Mouse (Mus musculus) liver, adult 2 months (tissue): ENCODE data around the gene Gzmk. TPM values are rescaled to one million over a fixed set of nuclear protein-coding genes. Genes with fewer than 3 reads are reported as not detected.

Source experiments
- DNase-seq: peaks from one replicate; pipeline ENCODE4 v3.0.0-alpha.2; 2011; ENCODE audit warnings: low read depth, low spot score; ENCODE audit errors: extremely low read depth
- H3K27ac ChIP-seq: fragments of 200-500 bp; replicated peaks from 2 replicates; pipeline ENCODE4 v1.5.1; 2012; ENCODE audit warnings: low read depth, mild to moderate bottlenecking, control low read depth, inconsistent platforms, low read length; ENCODE audit not compliant: insufficient read depth
- H3K27me3 ChIP-seq: fragments of 200-500 bp; 2 replicates; pipeline ENCODE4 v1.6.1; 2012; ENCODE audit warnings: mild to moderate bottlenecking, moderate library complexity, low read length, inconsistent platforms; ENCODE audit not compliant: control insufficient read depth, insufficient read depth
- H3K36me3 ChIP-seq: fragments of 200-500 bp; 2 replicates; pipeline ENCODE4 v1.6.1; 2012; ENCODE audit warnings: low read length, inconsistent platforms; ENCODE audit not compliant: control insufficient read depth, insufficient read depth
- H3K4me1 ChIP-seq: fragments of 200-500 bp; 2 replicates; pipeline ENCODE4 v1.6.1; 2011; ENCODE audit warnings: low read length; ENCODE audit not compliant: control insufficient read depth, insufficient read depth
- H3K4me3 ChIP-seq: fragments of 200-500 bp; 2 replicates; pipeline ENCODE4 v1.5.1; 2011; ENCODE audit warnings: low read depth, mild to moderate bottlenecking, control low read depth, low read length, moderate library complexity; ENCODE audit not compliant: insufficient read depth
- H3K79me2 ChIP-seq: fragments of 200-500 bp; 2 replicates; pipeline ENCODE4 v1.6.1; 2012; ENCODE audit warnings: inconsistent platforms, mild to moderate bottlenecking, low read length, moderate library complexity; ENCODE audit not compliant: control insufficient read depth, insufficient read depth
- H3K9ac ChIP-seq: fragments of 200-500 bp; 2 replicates; pipeline ENCODE4 v1.6.1; 2012; ENCODE audit warnings: low read depth, mild to moderate bottlenecking, control low read depth, inconsistent platforms, low read length
- CTCF ChIP-seq: fragments of 200-500 bp; IDR thresholded peaks from 2 replicates; pipeline ENCODE4 v1.5.1; 2011; ENCODE audit warnings: low read depth, low read length, control low read depth
- POLR2A ChIP-seq: fragments of 200-500 bp; IDR thresholded peaks from 2 replicates; pipeline ENCODE4 v1.6.1; 2011; ENCODE audit warnings: low read length, control low read depth; ENCODE audit not compliant: insufficient read depth; ENCODE audit errors: extremely low read depth
- WGBS: fragments of 180-500 bp; shearing (Covaris S2); methylation state at CpG from one replicate; pipeline ENCODE4 v1.1.7; 2018; 5-methylcytosine and 5-hydroxymethylcytosine counted together
- polyA plus RNA-seq: library from polyadenylated mRNA; depleted of rRNA; stranded (reverse); fragments of >200 nt; gene quantifications from 2 replicates; pipeline ENCODE4 v1.2.3, GENCODE M21; 2012
- total RNA-seq: library from RNA; depleted of rRNA; stranded (reverse); fragments of >200 nt; gene quantifications from 2 replicates; pipeline ENCODE4 v1.2.3, GENCODE M21; 2014

The Gzmk gene
- total and polyA plus RNA-seq, 2 experiments: not detected

DNA sequence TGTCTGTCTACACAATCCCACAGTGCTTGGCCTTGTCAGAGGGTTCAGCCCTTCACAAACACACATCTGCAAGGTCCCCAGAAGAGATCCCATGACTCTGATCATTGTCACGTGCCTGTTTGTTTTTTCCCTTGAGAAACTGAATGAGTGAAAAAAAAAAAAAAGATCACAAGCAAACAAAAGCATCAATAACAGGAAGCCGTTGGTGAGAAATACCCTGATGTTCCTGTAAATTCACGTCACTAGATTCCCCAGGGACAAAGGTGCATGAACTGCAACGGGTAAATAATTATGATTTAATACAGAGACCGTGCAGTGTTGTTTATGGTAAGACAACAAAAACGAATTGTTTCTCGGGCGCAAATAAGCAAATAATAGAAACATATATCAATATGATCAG is 19.3 kb upstream of the Gzmk start:
- whole genome bisulfite sequencing: 73% methylated on average over 8 of the region's 8 CpGs
- no peaks in the 10 kb centered on the region for H3K79me2 ChIP-seq
- TF ChIP-seq POLR2A (no peak), CTCF (no peak)

DNA sequence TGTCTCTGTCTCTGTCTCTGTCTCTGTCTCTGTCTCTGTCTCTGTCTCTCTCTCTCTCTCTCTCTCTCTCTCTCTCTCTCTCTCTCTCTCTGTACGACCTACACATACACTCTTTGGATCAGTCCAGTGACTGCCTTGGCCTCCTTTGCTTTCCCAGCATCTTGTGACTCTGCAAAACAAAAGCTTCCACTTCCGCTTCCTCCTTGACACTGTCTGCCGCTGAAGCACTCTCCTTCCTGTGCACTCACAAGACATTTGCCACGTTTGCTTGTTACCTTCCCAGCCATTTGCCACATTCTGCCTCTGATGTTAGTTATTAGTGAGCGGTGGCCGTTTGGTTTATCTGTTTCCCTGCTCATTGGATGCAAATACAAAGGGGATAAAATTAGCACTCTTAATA is 16.4 kb upstream of the Gzmk start:
- Histone ChIP-seq H3K27me3 (no peaks in the 10 kb centered on the region), H3K27ac (no peak overlapping the region; the same call in 1 of the 2 replicates), H3K4me1 (no peaks in the 10 kb centered on the region), H3K36me3 (no peaks in the 10 kb centered on the region), H3K4me3 (no peak overlapping the region), H3K79me2 (no peaks in the 10 kb centered on the region), H3K9ac (no peak overlapping the region)
- peak; percentile 15 for DNase-seq
- 51% methylated on average over 6 of the region's 6 CpGs for WGBS
- TF ChIP-seq CTCF: no peak
- TF ChIP-seq POLR2A: no peak

More for the DNA sequence above, 19.3 kb upstream of the Gzmk start:
- Histone ChIP-seq H3K9ac (no peak overlapping the region), H3K36me3 (no peaks in the 10 kb centered on the region), H3K4me3 (no peak overlapping the region), H3K4me1 (no peaks in the 10 kb centered on the region), H3K27ac (no peak overlapping the region), H3K27me3 (no peaks in the 10 kb centered on the region)
- no peak for DNase-seq

DNA sequence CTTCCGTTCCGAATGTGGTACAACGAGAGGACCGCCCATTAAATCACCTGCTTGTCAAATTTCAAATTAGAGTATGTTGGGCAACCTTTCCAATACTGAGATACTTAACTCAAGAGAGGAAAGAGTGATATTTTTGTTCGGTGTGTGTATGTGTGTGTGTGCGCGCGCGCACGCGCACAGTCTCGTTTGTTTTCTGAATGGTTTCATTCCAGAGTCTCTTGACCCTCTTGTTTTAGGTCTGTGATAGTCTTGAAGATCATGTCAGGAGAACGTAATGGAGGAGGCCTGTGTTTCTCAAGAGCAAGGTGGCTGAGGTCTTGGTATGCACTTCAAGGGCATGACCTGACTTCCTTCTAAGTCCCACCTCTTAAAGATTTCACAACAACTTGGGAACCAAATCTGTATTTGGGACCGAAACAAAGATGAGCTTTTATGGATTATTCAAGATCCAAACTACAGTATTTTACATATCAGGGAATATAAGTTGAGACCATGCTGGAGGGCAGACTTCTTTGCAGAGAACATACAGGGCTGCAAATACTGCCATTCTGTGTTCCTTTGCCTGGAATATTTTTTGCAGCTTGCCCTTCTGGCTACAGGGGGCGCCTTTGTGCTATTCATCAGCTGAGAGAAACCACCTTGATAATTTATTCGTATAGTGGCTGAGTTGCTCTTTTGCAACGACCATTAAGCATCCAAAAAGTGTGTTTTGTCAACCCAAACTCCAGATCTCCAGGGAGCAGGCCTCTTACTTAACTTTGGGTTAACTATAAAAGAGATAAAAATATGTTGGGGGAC is 2.2 kb upstream of the Gzmk start:
- TF ChIP-seq CTCF: no peak
- H3K4me1 ChIP-seq: no peaks in the 10 kb centered on the region; the same call in 1 of the 2 replicates
- WGBS: 87% methylated on average over 17 of the region's 17 CpGs
- H3K27me3 ChIP-seq: no peaks in the 10 kb centered on the region; the same call in 1 of the 2 replicates
- DNase-seq: no peak
- no peak overlapping the region for H3K9ac ChIP-seq
- no peak overlapping the region for H3K27ac ChIP-seq
- no peak overlapping the region for H3K4me3 ChIP-seq
- H3K36me3 ChIP-seq: no peaks in the 10 kb centered on the region
- H3K79me2 ChIP-seq: no peaks in the 10 kb centered on the region

DNA sequence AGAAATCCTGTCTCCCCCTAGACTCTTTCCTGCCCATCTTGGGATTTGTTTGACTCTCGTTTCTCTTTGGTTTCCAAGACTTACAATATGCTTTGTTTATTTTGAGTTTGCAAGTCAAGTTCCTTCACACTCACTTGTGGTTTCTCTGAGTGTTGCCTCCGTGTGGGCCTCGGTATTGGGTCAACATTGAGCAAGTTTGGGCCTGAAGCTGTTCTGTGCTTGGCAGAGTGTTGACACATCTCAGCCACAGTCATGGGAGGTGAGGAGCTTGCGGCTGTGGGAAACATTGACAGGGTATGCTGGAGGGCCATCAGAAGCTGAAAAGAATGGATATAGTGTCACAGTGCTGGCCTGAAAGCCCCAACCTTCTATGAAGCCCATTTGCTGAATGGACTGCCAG is 1.4 kb upstream of the Gzmk start:
- Histone ChIP-seq H3K4me1 (no peaks in the 10 kb centered on the region; the same call in 1 of the 2 replicates), H3K27me3 (no peaks in the 10 kb centered on the region; the same call in 1 of the 2 replicates), H3K36me3 (no peaks in the 10 kb centered on the region), H3K9ac (no peak overlapping the region), H3K79me2 (no peaks in the 10 kb centered on the region), H3K4me3 (no peak overlapping the region), H3K27ac (no peak overlapping the region)
- TF ChIP-seq CTCF (no peak), POLR2A (no peak)
- WGBS: 63% methylated on average over 4 of the region's 4 CpGs
- no peak for DNase-seq

DNA sequence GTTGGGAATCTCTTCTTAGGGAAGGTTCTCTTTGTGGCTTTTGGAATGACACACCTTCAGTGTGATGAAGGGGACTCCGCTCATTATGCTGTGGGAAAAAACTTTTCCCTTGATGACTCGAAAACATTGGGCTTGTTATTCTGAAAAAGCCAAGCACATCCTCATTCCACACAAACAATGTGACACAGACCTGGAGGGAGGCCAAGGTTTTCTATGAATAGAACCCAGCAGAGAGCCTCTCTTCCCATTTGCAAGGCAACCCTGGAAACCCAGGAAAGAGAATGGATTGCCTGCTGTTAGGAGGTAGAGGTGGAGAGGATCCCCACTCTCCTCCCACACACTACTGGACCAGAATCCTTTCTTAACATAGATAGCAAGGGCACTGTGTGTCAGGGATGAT is 1.6 kb downstream of the Gzmk start:
- H3K27ac ChIP-seq: peak overlapping the region; percentile 57
- H3K9ac ChIP-seq: no peak overlapping the region
- peak; percentile 11 for DNase-seq
- H3K4me3 ChIP-seq: no peak overlapping the region
- no peaks in the 10 kb centered on the region; the same call in 1 of the 2 replicates for H3K4me1 ChIP-seq
- TF ChIP-seq CTCF (no peak), POLR2A (no peak)
- 37% methylated on average over 2 of the region's 2 CpGs for WGBS
- no peaks in the 10 kb centered on the region; the same call in 1 of the 2 replicates for H3K27me3 ChIP-seq
- no peaks in the 10 kb centered on the region for H3K36me3 ChIP-seq
- no peaks in the 10 kb centered on the region for H3K79me2 ChIP-seq

DNA sequence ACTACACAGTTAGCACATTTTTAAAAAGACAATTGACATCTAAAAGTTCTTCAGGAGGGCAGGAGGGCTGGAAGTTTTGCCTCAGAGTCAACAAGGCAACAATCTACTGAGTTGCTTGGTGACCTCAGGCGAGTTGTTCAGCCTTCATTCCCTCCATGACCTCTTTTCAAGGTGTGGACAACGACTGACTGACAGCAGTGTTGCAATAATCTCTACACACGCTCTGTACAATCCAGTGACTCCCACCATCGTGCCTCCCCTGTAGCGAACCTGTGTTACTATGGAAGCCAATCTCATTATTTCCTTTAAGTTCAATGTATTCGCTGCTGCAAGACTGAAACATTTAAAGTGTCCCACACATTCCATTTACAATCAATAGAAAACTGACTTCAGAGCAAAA is 3.9 kb downstream of the Gzmk start:
- Histone ChIP-seq H3K4me1 (no peaks in the 10 kb centered on the region), H3K4me3 (no peak overlapping the region), H3K27me3 (no peaks in the 10 kb centered on the region; the same call in 1 of the 2 replicates), H3K27ac (no peak overlapping the region), H3K79me2 (no peaks in the 10 kb centered on the region), H3K9ac (no peak overlapping the region), H3K36me3 (no peaks in the 10 kb centered on the region)
- DNase-seq: no peak
- 51% methylated on average over 6 of the region's 6 CpGs for WGBS
- no peak for TF ChIP-seq CTCF
- no peak for TF ChIP-seq POLR2A
